Mouse (Mus musculus) CD8-positive naive resting alpha-beta T cell, adult 2 months (primary cell): ENCODE data around the gene Zfp958.
A peak's percentile ranks its signal among the peaks of the same experiment; 100 is the strongest.
"Not testable (repeated sequence)": the region's sequence is repeated elsewhere in the genome, so short reads cannot be mapped to it uniquely, and the experiment has no call there.

ENCODE experiments used
- DNase-seq, 2 experiments: peaks; one replicate each; pipeline ENCODE4 v3.0.0; 2022; ENCODE audit warnings: low read depth in 2 of 2, low spot score in 2 of 2

Zfp958 gene

GRCm38 (mm10) chr8:4612932-4613853 is at the start of gene Zfp958:
TSS of gene Zfp958 (plus strand) at chr8:4613167.
- DNase-seq, result peak; percentile 86 to 88

GRCm38 (mm10) chr8:4581986-4582385 is 31.0 kb upstream of the Zfp958 start:
- no peak for DNase-seq

GRCm38 (mm10) chr8:4582754-4583178 is 30.2 kb upstream of the Zfp958 start:
- DNase-seq, result no peak

GRCm38 (mm10) chr8:4584660-4585059 is 28.3 kb upstream of the Zfp958 start:
- DNase-seq, result no peak

GRCm38 (mm10) chr8:4586356-4586755 is 26.6 kb upstream of the Zfp958 start:
- DNase-seq, result no peak

GRCm38 (mm10) chr8:4588165-4589000 is 24.6 kb upstream of the Zfp958 start:
- peak in 1 of 2 experiments; percentile 35 for DNase-seq

GRCm38 (mm10) chr8:4608896-4609295 is 4.1 kb upstream of the Zfp958 start:
- no peak for DNase-seq

GRCm38 (mm10) chr8:4611626-4612175 is 1.3 kb upstream of the Zfp958 start:
- not testable (repeated sequence) for DNase-seq

GRCm38 (mm10) chr8:4627349-4627748 is 14.4 kb downstream of the Zfp958 start:
- no peak for DNase-seq

- DNase-seq, result no peak
Measured at GRCm38 (mm10) chr8:4637071-4637470, 24.1 kb downstream of the Zfp958 start.

GRCm38 (mm10) chr8:4642974-4643373 is 30.0 kb downstream of the Zfp958 start:
- not testable (repeated sequence) for DNase-seq

- DNase-seq, result no peak
Measured at GRCm38 (mm10) chr8:4656536-4656935, 43.6 kb downstream of the Zfp958 start.

- DNase-seq, result no peak
Measured at GRCm38 (mm10) chr8:4675191-4676003, 62.4 kb downstream of the Zfp958 start.

- DNase-seq, result no peak
Measured at GRCm38 (mm10) chr8:4676586-4676985, 63.6 kb downstream of the Zfp958 start.

GRCm38 (mm10) chr8:4677265-4678217 is 64.6 kb downstream of the Zfp958 start:
- peak; percentile 94 to 96 for DNase-seq

- peak in 1 of 2 experiments; percentile 93 for DNase-seq
Measured at GRCm38 (mm10) chr8:4678218-4678907, 65.4 kb downstream of the Zfp958 start.

GRCm38 (mm10) chr8:4678908-4679545 is 66.1 kb downstream of the Zfp958 start:
- DNase-seq, result peak in 1 of 2 experiments; percentile 21

GRCm38 (mm10) chr8:4679796-4680195 is 66.8 kb downstream of the Zfp958 start:
- DNase-seq, result no peak
